Mouse (Mus musculus): ENCODE measurements around the gene Gm20388. TPM values are rescaled to one million over a fixed set of nuclear protein-coding genes. Genes with fewer than 3 reads are reported as not detected.

The Gm20388 gene
- total RNA-seq, 2 experiments from 2014 or later, result 6.8 to 7.8 TPM

DNA sequence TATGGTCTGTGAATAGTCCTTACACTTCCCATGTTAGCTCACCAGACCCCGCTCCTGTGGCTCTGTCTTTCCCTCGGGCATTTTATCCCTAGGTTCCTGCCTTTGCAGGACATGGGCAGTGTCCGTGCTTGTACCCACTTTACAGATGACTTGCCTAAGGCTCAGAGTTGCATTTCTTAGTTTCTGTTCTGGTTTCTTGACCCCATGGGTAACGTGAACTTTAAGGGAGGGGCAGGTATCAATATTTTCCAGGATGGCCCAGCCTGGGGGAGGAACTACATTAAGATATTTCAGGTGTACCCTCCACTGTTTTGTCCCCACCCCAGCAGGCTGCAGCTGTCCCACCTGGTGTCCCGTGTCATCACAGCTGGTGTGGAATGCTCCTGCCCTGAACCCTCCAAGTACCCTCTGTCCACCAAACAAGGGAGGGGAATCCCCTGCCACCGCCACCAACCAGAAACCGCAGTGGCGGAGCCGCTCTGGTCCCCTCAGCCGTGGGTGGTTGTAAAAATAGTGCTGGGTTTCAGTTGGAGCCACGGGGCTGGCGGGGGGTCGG, 353.8 kb downstream of the Gm20388 start:
- intact Hi-C loops (cut with DNase I), result no loop called here
- DNase-seq, result no peak

DNA sequence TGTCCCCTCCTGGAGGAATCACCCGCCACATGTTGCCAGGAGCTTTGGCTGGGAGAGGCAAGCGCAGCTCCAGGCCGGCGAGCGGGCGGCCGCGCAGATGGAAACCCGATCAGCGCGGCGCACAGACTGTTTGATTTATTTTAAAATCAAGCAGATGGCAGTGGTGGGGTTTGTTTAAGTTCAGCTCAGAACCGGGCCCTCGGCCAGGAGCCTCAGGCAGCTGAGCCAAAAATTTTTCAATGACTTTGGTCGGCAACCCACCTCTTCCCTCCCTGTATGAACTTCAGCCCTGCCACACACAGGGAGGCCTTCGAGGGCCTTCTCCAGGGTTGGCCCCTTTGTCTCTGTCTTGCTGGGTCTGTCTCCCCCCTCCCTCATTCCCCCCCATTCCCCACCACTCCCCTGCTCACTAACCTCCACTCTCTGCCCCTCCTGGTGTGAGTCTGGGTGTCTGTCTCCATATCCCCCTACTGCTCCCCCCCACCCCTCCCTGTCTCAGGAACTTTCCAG, 354.4 kb downstream of the Gm20388 start:
- intact Hi-C loops (cut with DNase I), result loop anchor here (5.0 kb wide), 1 partner anchor 53 kb away; no protein-coding TSS in a partner anchor
- DNase-seq, result peak; percentile 71 to 74

DNA sequence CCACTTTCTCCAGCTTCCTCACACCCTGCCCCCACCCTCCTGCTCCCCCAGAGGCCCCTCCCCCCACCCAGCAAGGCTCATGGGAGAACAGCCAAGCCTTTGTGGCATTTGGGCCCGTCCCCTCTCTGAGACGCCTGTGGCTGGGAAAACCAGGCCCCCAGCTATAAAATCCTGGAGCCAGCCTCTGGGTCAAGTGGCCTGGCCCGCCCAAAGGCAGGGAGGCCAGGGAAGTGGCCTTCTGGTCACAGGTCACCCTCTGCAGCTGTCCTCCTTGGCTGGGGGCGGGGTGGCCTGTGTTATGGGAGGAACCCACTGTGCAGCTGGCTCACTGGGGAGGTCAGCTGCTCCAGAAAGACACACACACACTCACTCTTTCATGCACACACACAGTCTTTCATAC, 354.8 kb downstream of the Gm20388 start:
- intact Hi-C loops (cut with DNase I), result loop anchor here (5.0 kb wide), 1 partner anchor 53 kb away; no protein-coding TSS in a partner anchor
- peak; percentile 75 to 87 for DNase-seq

DNA sequence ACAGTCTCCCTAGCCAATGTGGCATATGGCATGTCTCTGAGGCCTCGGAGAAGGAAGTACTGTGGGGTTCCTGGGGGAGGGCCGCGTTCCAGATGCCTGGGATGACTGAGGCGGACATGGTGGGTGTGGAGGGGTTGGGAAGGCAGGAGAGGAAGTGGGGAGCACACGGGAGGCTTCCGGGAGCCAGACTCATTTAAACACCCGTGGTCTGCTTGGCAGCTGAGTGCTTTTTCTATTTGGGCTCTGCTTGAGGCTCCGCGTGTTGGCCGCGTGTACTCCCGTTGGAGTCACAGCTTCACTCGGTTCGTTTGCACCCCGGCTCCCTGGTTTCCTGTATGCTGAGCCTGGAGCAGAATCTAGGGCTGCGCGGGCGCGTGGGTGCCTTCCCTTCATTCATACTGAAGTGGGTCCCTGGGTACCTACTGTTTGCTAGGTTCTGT, 357.9 kb downstream of the Gm20388 start:
- intact Hi-C loops (cut with DNase I), result loop anchor here (5.0 kb wide), 1 partner anchor 56 kb away; no protein-coding TSS in a partner anchor
- no peak for DNase-seq

DNA sequence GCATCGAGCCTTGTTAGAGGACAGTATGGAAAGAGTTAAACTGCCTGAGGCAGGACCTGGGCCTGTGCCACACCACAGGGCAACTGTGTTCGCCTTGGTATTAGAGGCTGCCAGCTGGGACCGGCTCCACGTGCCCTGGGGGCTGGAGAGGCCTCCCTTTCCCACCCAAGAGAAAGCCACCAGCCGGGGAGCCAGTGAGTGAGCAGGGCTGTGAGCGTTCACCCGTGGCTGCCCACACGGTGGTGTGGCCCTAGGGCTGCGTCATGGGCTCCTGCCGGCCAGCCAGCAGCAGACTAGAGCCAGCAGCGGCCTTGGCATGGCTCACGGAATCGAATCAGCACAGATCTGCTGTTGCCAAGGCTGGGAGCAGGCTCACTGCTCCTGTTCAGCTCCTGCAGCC, 359.8 kb downstream of the Gm20388 start:
- intact Hi-C loops (cut with DNase I), result no loop called here
- DNase-seq, result peak; percentile 77 to 80

DNA sequence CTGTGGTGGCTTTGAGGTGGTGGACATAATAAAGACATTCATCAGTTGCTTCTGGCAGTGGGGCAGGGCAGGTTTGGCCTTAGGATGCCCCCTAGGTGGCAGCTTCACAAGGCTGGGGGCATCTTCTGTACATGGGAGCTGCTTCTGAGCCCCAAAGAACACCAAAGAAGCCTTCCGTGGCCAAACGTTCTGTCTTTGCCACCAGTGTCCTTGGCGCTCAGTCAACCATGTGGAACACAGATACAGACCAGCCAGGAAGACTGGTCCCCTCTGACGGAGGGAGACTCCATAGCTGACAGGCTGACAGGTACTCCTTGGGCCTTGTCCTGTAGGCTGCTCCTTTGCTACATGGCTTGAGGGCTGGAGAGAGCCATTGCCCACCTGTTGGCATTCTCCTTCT, 362.8 kb downstream of the Gm20388 start:
- DNase-seq, result no peak
- intact Hi-C loops (cut with DNase I), result no loop called here

DNA sequence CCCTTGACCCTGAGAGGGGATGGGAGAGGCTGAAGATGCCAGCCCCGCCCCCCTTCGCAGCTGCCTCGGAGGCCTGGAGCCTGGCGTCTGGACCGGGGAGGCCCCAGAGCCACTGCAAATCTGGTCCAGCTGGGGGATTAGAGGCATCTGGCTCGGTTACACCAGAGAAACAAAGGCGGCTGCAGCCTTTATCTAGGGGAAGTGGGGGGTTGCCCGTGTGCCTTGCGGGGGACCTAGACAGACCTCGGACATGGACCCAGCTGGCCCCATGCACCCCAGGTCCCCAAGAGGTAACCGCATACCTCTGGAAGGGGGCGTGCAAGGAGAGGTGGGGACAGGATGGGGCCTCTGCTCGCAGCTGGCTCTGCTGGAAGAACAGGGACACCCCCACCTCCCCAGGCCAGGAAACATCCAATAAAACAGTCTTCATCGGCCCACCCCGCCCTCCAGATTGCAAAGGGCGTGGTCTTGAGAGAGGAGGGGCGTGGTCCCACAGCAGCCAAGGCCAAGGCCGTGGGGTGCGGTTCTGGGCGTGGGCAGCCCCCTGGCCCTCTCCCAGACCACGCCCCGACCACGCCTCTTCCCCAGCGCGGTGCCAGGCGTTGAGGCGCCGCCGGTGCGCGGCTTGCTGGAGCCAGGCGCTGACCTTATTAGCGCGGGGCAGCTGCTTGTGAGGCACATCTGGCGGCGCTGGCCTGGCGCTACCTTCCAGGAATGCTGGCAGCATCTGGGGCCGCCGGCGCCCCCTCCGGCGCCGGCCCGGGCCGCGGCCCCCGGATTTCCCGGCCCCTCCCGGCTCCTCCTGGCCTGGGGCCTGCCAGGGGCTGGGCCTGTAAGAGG, 365.6 kb downstream of the Gm20388 start:
- DNase-seq, result peak; percentile 85 to 87
- intact Hi-C loops (cut with DNase I), result no loop called here

DNA sequence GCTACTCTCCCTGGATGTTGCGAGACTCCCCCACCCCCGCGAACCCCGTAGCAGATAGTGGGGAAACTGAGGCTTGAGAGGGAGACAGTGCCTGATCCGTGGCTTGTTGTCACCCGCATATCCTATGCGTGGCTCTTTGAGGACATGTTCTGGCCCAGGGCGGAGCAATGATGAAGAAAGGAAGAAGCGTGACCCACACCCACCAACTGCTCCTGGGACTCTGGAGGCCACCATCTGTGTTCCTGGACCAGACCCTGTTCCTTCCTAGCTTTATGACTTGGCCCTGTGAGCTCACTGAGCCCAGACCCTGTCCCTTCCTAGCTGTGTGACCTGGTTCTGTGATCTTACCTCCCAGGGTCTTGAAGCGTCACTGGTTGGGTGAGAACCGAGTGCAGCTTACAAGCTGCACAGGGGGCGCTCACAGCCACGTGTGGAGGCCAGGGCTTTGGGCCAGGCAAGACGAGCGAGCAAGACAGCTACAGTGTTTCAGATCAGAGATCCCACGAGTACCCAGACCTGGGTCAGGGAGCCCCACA, 366.3 kb downstream of the Gm20388 start:
- intact Hi-C loops (cut with DNase I), result no loop called here
- DNase-seq, result peak in 1 of 2 experiments; percentile 42

DNA sequence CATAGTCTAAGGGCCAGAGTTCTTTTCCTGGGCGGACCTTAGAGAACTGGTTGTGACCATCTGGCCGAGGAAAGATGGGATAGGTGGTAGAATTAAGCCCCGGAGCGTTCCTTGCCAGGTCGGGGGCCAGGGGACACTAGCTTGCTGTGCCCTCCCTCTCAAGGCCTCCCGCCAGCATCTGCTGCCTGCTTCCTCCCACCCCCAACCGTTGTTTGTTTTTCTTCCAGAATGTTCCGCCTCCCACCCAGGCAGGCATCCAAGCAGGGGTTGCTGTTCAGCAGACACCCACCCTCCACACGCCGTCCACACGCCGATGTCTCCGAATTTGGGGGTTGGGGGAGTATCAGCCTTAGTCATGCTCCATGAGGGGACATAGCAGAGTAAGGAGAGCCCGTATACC, 367.4 kb downstream of the Gm20388 start:
- intact Hi-C loops (cut with DNase I), result no loop called here
- no peak for DNase-seq

DNA sequence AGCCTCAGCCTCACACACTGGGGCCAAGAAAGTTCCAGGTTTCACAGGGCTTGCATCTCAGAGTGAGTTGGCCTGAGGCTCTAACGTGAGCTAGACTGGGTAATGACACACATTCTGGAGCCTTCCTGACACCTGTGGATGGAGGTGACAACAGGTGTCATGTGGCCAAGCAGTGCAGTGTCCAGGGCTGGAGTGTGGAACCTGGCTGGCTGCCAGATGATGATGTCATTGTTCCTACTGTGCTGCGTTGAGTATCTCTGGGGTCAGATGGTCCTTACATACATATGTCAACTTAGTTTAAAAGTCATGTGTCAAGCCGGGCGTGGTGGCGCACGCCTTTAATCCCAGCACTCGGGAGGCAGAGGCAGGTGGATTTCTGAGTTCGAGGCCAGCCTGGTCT, 368.8 kb downstream of the Gm20388 start:
- intact Hi-C loops (cut with DNase I), result no loop called here
- no peak for DNase-seq

DNA sequence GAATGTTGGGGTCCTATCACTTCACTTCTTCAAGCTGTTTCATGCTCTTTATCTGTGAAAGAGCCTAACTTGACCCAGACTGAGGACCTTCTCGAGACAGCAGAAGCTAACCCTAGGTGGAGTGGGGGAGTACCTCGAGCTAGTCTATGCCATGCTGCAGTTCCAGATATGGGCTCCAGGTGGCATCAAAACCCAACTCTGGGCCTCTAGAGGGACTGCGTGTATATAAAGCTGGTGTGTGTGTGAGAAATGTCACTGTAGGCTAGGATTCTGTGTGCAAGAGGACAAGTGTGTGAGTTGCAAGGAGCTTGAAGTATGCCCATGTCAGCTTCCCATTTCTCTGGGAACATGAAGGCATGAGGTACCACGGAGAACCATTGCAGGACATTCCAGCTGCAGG, 370.8 kb downstream of the Gm20388 start:
- DNase-seq, result peak; percentile 65 to 70
- intact Hi-C loops (cut with DNase I), result loop anchor here (5.0 kb wide), 2 partner anchors 36 to 104 kb away; partner anchors contain the start of gene Fam92b

DNA sequence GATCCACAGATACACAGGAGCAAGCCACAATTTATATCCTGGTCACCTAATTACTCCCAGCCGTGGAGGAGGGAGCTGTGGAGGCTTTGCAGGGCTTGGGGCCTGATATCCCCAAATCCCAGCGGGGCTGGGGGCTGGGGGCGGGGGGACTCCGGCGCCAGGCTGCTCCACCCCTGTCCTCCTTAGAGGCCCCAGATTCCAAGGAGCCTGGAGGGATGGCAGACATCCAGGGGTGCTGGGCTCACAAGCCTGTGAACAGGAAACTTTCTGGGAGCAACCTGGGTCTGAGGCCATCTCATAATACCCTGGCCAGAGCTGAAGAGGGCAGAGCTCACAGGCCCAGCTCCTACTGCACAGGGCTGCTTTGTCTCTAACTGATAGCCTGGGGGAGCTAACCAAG, 371.8 kb downstream of the Gm20388 start:
- no peak for DNase-seq
- intact Hi-C loops (cut with DNase I), result loop anchor here (5.0 kb wide), 2 partner anchors 35 to 105 kb away; partner anchors contain the start of gene Fam92b

DNA sequence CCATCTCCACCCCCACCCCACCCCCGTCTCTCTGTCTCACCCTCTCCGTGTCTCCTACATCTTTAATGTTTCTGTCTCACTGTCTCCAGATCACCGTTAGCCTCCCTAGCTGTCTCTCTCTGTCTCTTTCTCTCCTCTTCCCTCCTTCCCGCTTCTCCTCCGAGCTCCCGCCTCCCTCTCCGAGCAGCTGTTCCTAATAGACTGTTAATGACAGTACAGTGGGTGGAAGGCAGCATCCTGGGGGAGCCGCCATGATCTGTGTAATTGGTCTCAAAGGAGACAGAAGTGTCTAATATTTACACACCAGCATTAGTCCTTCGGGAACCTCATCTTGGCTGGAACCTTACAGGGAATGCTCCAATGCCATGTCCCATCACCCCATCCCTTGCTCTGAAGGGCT, 373.6 kb downstream of the Gm20388 start:
- no peak for DNase-seq
- intact Hi-C loops (cut with DNase I), result loop anchor here (5.0 kb wide), 2 partner anchors 33 to 107 kb away; partner anchors contain the start of gene Fam92b

DNA sequence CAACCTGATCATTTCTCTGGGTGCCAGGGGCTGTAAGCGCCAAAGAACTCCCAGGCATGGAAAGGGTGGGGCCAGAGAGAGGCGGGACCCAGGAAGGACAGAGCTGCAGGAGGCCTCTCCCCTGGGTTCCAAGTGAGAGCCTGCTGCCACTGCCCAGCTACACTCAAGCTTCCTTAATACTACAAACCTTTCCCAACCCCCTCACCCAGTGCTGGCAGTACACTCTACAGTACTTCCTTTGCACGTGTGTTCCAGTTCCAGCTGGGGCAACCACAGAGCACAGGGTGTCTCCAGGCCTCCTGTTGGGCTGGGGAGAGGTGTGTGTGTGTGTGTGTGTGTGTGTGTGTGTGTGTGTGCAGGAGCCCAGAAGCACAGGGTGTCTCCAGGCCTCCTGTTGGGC, 374.4 kb downstream of the Gm20388 start:
- DNase-seq, result no peak
- intact Hi-C loops (cut with DNase I), result no loop called here

DNA sequence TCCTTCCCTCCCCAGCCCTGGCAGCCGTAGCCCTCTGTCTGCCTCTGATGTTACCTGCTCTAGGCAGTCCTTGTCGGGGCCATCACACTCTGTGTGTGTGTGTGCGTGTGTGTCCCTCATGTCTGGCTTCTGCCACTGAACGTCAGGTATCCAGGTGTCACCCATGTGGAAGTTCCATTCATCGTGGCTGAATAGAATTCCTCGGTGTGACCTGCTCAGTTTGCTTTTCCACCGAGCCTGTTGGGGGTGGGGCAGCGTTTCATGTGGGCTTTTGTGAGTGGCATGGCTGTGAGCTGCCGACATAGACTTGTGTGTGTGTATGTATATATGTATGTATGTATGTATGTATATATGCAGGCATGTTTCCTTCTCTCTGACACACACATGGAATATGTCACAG, 375.2 kb downstream of the Gm20388 start:
- DNase-seq, result no peak
- intact Hi-C loops (cut with DNase I), result no loop called here

DNA sequence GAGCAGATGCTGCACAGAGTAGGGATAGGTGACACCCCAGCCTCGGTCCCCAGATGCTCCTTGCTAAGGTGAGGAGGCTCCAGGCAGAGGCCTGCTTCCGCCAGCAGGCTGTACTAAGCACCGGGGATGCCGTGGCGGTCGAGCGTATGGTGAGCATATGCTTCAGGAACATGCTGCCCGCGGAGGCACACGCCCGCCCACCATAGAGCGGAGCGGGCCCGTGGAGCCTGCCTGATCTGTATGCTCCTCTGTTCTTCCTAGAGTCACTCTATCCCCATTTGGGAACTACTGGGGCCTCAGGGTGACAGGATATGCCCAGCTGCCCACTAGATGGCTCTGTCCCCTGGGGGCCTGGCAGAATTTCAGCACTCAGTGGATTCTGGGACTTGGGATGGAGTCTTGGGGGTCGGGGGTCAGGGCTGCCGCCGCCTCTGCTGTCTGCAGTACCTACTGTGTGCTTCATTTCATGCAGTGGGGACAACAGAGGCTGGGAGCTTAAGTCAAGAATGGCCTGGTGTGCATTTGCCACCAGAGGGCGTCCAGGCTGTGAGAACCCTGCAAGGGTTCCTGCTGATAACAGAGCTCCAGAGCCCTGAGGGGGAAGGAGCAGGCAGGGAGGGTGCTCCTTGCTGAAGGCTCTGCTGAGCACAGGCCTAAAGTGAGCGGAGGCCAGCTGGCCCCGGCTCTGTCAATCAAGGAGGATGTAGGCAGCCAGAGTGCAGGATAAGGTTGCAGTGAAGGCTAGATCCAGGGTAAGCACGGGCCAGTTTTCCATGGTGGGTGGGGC, 377.7 kb downstream of the Gm20388 start:
- DNase-seq, result peak; percentile 51 to 62
- intact Hi-C loops (cut with DNase I), result no loop called here

DNA sequence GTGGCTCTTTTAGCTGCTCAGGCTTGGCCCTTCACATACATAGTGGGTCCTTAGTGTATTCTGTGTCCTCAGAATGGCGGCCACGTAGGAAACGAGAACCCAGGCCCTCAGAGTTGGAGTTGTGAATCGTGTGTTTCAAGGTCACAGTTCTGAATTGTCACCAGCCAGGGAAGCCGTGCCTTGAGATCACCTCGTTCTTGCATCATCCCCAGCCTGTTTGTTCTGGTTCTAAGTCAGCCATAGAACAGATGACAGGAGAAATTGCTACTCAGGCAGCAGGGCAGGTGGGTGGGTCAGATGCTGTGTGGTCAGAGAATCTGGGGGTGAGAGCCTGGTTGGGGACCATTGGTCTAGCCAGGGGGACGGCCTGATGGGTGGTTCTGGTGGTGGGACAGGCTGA, 378.6 kb downstream of the Gm20388 start:
- DNase-seq, result no peak
- intact Hi-C loops (cut with DNase I), result no loop called here

DNA sequence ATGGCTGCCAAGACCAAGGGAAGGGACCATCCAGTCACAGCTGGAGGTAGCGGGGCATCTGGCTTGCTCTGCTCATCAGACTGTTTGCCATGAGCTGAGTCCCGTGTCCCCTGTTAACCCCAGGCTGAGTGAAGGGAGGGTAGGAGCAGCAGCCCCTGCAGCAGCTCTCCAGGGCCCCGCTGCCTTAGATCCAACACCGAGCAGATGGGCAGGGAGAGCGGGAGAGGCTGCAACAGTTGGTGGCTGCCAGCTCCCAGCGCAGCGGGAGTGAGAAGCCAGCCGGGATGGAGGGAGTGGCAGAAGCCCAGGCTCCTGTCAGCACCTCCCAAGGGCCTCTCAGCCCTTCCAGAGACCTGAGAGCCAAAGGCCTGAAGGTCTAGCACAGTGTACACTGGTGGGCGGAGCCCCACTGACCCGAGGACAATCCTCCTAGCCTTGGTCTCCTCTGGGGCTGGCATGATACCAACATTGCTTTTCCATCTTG, 379.1 kb downstream of the Gm20388 start:
- intact Hi-C loops (cut with DNase I), result no loop called here
- peak; percentile 59 to 69 for DNase-seq

DNA sequence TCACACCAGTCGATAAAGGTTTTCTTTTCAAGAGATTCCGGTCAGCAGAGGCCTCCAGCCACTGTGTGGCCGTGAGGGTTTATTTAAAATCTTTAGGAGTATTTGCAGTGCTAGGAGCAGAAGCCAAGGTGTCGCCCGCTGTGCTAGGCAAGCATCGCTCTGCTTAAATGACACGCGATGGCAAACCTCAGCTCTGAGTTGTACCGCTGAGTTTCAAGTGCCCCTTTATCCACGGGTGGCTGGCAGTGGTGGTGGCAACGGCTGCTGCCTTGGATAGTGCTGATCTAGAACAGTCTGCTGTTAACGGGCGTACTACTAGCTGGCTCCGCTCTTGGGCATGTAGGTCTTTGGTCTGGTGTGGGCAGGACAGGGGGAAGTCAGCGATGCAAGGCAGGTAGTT, 380.0 kb downstream of the Gm20388 start:
- DNase-seq, result no peak
- intact Hi-C loops (cut with DNase I), result no loop called here

DNA sequence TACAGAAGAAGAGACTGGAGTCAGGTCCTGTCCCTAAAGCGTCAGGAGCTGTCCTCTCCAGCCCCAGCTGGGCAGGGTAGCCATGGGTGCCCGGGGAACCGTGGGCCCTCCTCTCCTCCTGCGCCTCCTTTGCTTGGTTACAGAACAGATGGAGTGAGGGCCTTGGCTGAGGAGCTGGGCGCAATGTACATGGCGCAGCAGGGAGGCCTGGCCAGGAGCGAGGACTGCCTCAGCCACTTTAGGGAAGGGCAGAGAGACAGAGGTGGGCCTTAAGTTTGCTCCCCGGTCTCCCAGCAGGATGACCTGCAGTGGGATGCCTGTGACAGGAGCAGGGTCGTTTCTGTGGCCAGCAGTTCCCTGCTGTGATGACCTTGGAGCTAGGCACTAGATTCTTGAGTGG, 381.0 kb downstream of the Gm20388 start:
- DNase-seq, result no peak
- intact Hi-C loops (cut with DNase I), result no loop called here
